Mouse (Mus musculus): ENCODE measurements around the gene Ift81. TPM values are rescaled to one million over a fixed set of nuclear protein-coding genes. Genes with fewer than 3 reads are reported as not detected.

Gene Ift81
- total RNA-seq, 2 experiments from 2014 or later = 46.4 to 49.2 TPM

DNA sequence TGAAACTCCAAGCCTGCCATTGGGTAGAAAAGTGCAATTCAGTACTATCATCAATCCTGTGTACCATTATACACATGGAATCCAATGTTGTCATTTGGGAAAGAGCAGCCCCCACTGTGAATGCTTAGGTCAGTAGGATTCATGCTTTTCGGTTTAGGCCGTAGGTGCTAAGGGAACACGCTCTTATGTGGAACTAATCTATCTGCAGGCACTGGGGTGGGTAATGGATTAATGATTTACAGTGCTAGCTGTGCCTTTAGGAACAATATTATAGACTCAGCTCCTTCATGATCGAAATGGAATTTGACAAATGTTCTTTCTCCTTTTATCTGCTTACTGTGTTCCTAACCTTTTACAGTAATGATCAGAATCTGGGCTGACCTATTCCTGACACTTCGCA, 30.2 kb downstream of the Ift81 start:
- no peak for DNase-seq (ENCODE audit: extremely low spot score in 1 of 2, low spot score in 2 of 2)
- Histone ChIP-seq H3K27ac (no peak overlapping the region; the same call in 1 of the 2 replicates), H3K4me3 (no peak overlapping the region)
- no peak for TF ChIP-seq CTCF (IDR thresholded peaks at IDR 0.05)
- intact Hi-C loops (cut with DNase I) = no loop called here

GRCm38 (mm10) chr5:122576683-122577329, 37.5 kb downstream of the Ift81 start:
- no peak overlapping the region for H3K27ac ChIP-seq
- DNase-seq (ENCODE audit: extremely low spot score in 1 of 2, low spot score in 2 of 2) = no peak
- H3K4me3 ChIP-seq = no peak overlapping the region
- intact Hi-C loops (cut with DNase I) = no loop called here
- TF ChIP-seq CTCF (IDR thresholded peaks at IDR 0.05) = no peak

DNA sequence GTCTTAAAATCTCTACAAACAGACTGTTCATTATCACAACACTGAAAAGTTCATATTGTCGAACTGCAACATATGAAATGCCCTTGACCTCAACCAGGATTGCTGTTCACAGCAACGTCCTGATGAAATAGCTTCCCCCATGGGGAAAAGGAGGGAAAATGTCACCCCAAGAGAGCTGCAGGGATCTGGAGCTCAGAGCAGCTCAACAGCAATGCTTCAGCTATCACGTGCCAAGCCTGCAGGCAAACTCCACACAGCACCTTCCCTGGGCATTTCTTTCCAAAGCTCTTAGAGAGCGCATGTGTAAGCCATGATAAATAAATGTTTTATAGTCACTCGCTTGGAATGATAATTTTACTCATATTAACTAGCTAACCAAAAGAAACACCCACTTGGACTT, 42.3 kb downstream of the Ift81 start:
- intact Hi-C loops (cut with DNase I) = no loop called here
- Histone ChIP-seq H3K4me3 (no peak overlapping the region), H3K27ac (no peak overlapping the region)
- no peak for DNase-seq (ENCODE audit: extremely low spot score in 1 of 2, low spot score in 2 of 2)
- TF ChIP-seq CTCF (IDR thresholded peaks at IDR 0.05) = no peak

- Histone ChIP-seq H3K4me3 (no peak overlapping the region), H3K27ac (peak overlapping the region; percentile 69)
- intact Hi-C loops (cut with DNase I) = loop anchor here (5.0 kb wide), 2 partner anchors 46 to 64 kb away; partner anchors contain the start of genes Atp2a2 and Ift81
- peak in 1 of 2 experiments; percentile 53 for DNase-seq (ENCODE audit: extremely low spot score in 1 of 2, low spot score in 2 of 2)
- no peak; the same call in none of the 2 replicates for TF ChIP-seq CTCF (IDR thresholded peaks at IDR 0.05)
Measured at GRCm38 (mm10) chr5:122566626-122567025, 47.7 kb downstream of the Ift81 start.

GRCm38 (mm10) chr5:122560654-122561053, 53.7 kb downstream of the Ift81 start:
- intact Hi-C loops (cut with DNase I) = no loop called here
- Histone ChIP-seq H3K4me3 (no peak overlapping the region), H3K27ac (no peak overlapping the region)
- no peak for TF ChIP-seq CTCF (IDR thresholded peaks at IDR 0.05)
- no peak for DNase-seq (ENCODE audit: extremely low spot score in 1 of 2, low spot score in 2 of 2)

GRCm38 (mm10) chr5:122558127-122558526, 56.2 kb downstream of the Ift81 start:
- no peak overlapping the region for H3K4me3 ChIP-seq
- no peak overlapping the region for H3K27ac ChIP-seq
- no peak for TF ChIP-seq CTCF (IDR thresholded peaks at IDR 0.05)
- DNase-seq (ENCODE audit: extremely low spot score in 1 of 2, low spot score in 2 of 2) = no peak
- intact Hi-C loops (cut with DNase I) = no loop called here

GRCm38 (mm10) chr5:122555107-122555506, 59.2 kb downstream of the Ift81 start:
- intact Hi-C loops (cut with DNase I) = no loop called here
- Histone ChIP-seq H3K4me3 (no peak overlapping the region), H3K27ac (no peak overlapping the region)
- no peak for DNase-seq (ENCODE audit: extremely low spot score in 1 of 2, low spot score in 2 of 2)
- TF ChIP-seq CTCF (IDR thresholded peaks at IDR 0.05) = no peak

GRCm38 (mm10) chr5:122552638-122553037, 61.7 kb downstream of the Ift81 start:
- Histone ChIP-seq H3K4me3 (no peak overlapping the region), H3K27ac (peak overlapping the region; percentile 33; the same call in 1 of the 2 replicates)
- intact Hi-C loops (cut with DNase I) = no loop called here
- peak in 1 of 2 experiments; percentile 23 for DNase-seq (ENCODE audit: extremely low spot score in 1 of 2, low spot score in 2 of 2)
- TF ChIP-seq CTCF (IDR thresholded peaks at IDR 0.05) = no peak

DNA sequence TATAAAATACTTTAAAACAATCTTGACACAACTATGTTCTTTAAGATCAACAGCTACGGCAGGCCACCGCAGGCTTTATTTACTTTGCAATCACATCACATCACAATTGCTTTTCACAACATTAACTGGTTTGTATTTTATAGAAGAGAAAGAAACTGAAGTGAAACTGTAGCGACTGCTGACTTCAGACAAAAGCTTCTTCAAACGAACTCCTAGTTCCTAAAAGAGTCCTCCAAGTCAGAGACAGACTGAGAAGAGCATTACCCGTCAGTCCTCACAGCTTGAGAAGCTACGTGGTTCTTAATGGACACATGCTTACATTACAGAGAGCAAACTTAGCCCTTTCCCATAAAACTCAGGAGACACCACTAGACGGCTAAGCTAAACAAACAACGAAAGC, 63.9 kb downstream of the Ift81 start:
- no peak for DNase-seq (ENCODE audit: extremely low spot score in 1 of 2, low spot score in 2 of 2)
- H3K27ac ChIP-seq = 0 out of 2 replicates have a peak overlapping the region, but pooled peaks have one; percentile 6
- H3K4me3 ChIP-seq = no peak overlapping the region
- TF ChIP-seq CTCF (IDR thresholded peaks at IDR 0.05) = no peak
- intact Hi-C loops (cut with DNase I) = no loop called here

DNA sequence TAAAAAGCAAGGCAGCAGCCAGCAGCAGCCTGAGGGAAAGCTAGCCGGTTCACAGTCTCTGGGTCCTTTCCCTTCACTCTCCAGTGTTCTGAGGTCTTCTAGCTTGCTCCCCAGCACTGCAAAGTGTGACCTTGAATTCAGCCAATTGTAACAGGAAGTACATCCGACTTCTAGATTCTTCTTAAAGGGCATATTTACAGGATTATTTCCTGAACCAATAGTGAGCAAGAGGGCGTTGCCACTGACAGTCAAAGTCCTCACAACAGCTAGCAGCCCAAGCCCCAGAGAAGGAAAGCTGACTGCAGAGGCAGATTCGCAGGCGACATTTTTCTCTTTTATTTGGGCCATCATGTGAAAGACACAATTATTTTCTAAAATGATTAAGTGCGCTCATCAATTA, 65.6 kb downstream of the Ift81 start:
- TF ChIP-seq CTCF (IDR thresholded peaks at IDR 0.05) = no peak
- no peak for DNase-seq (ENCODE audit: extremely low spot score in 1 of 2, low spot score in 2 of 2)
- H3K4me3 ChIP-seq = no peak overlapping the region
- H3K27ac ChIP-seq = peak overlapping the region; percentile 76
- intact Hi-C loops (cut with DNase I) = loop anchor here (5.0 kb wide), 1 partner anchor 64 kb away; the partner anchor contains the start of gene Ift81

DNA sequence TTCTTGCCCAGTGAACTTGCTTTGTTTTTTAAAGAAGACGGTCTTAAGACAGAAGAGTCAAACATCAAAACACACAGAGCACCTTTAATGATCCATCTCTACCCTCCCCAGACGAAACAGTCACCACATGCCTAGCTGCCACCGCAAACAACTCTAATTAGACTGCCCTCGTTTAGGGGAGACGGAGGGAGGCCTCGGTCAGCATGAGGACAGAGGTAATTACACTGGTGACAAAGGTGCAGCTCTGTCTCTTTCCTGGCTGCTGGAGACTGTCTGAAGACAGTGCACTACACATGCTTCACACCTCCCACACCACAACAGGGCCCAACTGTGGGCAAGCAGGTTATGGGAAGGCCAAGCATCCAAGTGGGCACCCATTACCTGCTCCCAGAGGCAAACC, 66.5 kb downstream of the Ift81 start:
- TF ChIP-seq CTCF (IDR thresholded peaks at IDR 0.05) = no peak
- DNase-seq (ENCODE audit: extremely low spot score in 1 of 2, low spot score in 2 of 2) = peak in 1 of 2 experiments; percentile 12
- Histone ChIP-seq H3K27ac (peak overlapping the region; percentile 76), H3K4me3 (no peak overlapping the region)
- intact Hi-C loops (cut with DNase I) = loop anchor here (2.0 to 5.0 kb wide), 2 partner anchors 45 to 64 kb away; partner anchors contain the start of genes Atp2a2 and Ift81

DNA sequence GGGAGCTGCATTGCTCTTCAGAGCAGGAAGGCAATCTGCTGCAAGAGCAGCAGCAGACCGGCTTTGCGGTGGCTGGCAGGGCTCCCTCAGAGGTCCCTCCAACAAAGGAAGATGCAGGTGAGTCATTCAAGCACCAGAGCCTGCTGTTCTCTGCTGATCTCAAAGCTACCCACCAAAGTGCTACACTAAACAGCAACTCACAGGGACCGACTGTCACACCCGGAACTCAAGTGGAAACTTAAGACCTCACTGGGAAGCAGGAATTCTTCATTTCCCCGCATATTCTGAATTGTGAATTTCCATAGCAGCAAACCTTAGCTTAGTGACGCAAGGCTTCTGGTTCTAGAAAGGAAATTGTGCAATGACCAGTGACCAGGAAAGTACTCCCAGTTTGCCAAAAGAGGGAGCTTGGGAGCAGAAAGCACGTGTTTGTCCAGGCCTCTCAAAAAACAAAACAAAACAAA, 67.0 kb downstream of the Ift81 start:
- H3K4me3 ChIP-seq = no peak overlapping the region
- peak; percentile 71 for TF ChIP-seq CTCF (IDR thresholded peaks at IDR 0.05)
- DNase-seq (ENCODE audit: extremely low spot score in 1 of 2, low spot score in 2 of 2) = peak in 1 of 2 experiments; percentile 43
- intact Hi-C loops (cut with DNase I) = loop anchor here (2.0 to 5.0 kb wide), 2 partner anchors 44 to 65 kb away; partner anchors contain the start of genes Atp2a2 and Ift81
- H3K27ac ChIP-seq = peak overlapping the region; percentile 76

- no peak for TF ChIP-seq CTCF (IDR thresholded peaks at IDR 0.05)
- H3K27ac ChIP-seq = no peak overlapping the region
- H3K4me3 ChIP-seq = no peak overlapping the region
- no peak for DNase-seq (ENCODE audit: extremely low spot score in 1 of 2, low spot score in 2 of 2)
- intact Hi-C loops (cut with DNase I) = no loop called here
Measured at GRCm38 (mm10) chr5:122543392-122543791, 70.9 kb downstream of the Ift81 start.

Measured in left cerebral cortex, adult 2 months (tissue).